Mouse (Mus musculus) adrenal gland, postnatal 14 days (tissue): Measurements from ENCODE around the gene 4930595D18Rik. TPM values are rescaled to one million over a fixed set of nuclear protein-coding genes. Genes with fewer than 3 reads are reported as not detected.

Source experiments
- DNase-seq: peaks from one replicate; pipeline ENCODE4 v3.0.0; 2021; ENCODE audit warnings: mixed read lengths
- long read RNA-seq, 2 experiments: library from polyadenylated mRNA; stranded (forward); transcript quantifications; one replicate each; pipeline ENCODE4 v2.0.0; 2021
- total RNA-seq: library from RNA; stranded (reverse); gene quantifications from 2 replicates; pipeline ENCODE4 v1.2.3, GENCODE M21; 2021

Gene 4930595D18Rik
- not detected in 2 replicates for total RNA-seq
- long read RNA-seq, experiment 1: 0 reads
- long read RNA-seq, experiment 2: 0 reads

- DNase-seq: no peak
Observed at GRCm38 (mm10) chr12:111184476-111184875, at the start of gene 4930595D18Rik. Gene 4930595D18Rik, minus strand, starts transcription at chr12:111184491.

DNA sequence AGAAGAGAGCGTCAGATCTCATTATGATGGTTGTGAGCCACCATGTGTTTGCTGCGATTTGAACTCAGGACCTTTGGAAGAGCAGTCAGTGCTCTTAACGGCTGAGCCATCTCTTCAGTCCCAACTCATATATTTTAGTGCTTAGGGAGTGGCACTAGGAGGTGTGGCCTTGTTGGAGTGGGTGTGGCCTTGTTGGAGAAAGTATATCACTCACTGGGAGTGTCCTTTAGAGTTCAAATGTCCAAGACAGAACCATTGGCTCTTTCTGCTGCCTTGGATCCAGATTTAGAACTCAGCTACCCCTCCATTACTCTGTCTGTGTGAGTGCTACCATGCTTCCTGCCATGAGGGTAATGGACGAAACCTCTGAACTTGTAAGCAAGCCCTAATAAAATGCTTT, 49.5 kb upstream of the 4930595D18Rik start:
- DNase-seq: no peak

DNA sequence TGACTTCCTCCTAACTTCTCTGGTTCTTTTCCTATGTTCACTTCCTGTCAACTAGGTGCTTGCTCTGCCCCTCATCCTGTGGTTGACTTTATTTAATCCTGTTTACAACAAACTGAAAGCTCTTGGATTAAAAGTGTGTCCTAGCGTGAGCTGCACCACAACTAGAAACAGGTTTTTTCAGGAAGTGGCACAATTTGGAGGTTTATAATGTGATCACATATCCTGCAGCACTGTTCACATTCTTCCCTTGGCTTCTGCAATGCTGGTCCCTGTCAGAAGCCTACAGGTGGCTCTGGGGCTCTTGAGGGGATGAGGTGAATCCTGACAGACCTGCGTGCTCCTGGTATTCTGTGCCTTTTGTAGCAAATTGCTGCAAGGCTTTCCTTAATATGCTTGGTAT, 46.5 kb upstream of the 4930595D18Rik start:
- DNase-seq: no peak

DNA sequence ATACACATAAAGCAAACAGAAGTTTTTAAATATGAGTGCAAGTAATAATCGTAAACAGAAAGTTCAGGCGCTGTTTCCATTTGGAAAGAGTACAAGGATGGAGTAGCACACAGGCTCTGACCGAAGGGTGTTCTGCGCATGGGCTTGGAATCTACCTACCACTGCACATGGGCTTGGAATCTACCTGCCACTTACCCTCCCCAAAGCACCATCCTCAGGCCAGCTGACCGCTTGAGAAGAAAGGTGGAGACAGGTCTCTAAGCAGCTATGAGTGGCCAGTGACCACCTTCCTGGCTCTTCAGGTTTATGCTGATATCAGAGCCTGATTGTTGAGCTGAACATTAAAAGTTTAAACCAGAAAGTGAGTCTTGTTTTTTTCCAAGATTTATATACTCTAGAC, 44.2 kb upstream of the 4930595D18Rik start:
- DNase-seq: no peak

DNA sequence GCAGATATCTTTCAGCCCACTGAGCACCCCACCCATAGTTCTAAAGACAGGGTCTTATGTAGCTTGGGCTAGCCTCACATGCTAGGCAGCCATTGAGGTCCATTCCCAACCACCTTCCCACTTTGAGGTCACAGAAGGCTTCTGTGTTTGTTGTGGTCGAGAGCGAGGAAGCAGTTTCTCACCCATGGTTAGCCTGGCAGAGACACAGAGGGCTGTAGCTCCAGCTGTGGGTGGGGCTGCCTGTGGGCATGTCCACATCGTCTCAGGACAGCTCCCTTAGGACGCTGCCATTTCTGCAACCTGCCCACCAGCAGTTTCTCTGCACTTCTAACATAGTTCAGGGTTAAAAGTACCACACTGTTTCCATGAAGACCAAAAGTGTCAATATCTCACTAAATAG, 43.1 kb upstream of the 4930595D18Rik start:
- DNase-seq: no peak

- no peak for DNase-seq
Observed at GRCm38 (mm10) chr12:111225197-111225780, 41.0 kb upstream of the 4930595D18Rik start.

DNA sequence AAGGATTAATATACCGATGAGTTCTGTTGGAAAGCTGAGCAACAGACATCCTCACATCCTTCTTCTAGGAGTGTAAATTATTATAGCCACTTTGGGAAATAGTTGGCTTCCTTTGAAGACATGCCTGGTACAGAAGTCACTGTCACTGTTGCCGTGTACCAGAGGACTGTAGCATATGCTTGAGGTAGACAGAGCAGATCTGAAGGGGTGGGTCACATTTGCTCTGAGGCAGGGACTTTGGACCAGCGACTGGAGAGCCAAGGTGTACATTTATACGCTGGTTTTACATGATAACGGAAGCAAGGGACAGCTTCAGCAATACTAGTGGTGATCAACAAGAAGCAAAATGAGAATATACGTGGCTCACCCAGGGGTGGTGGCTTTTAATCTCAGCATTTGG, 34.6 kb upstream of the 4930595D18Rik start:
- DNase-seq: no peak

GRCm38 (mm10) chr12:111211729-111212128, 27.4 kb upstream of the 4930595D18Rik start:
- no peak for DNase-seq

DNA sequence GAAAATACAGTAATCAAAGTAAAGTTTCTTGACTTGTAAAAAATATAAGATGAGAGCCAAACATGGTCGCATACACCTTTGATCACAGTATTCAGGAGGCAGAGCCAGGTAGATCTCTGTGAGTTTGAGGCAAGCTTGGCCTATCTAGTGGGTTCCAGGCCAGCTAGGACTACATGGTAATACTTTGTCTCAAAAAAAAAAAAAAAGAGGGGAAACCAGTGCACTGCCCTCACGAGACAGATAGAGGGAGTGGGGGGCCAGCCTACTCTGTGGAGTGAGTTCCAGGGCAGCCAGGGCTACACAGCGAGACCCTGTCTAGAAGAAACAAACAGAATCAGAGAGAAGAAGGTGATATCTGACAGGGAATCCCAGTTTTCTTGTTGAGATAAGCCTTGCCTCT, 23.4 kb upstream of the 4930595D18Rik start:
- DNase-seq: no peak

GRCm38 (mm10) chr12:111203945-111204344, 19.7 kb upstream of the 4930595D18Rik start:
- DNase-seq: no peak

- no peak for DNase-seq
Observed at GRCm38 (mm10) chr12:111203076-111203475, 18.8 kb upstream of the 4930595D18Rik start.

GRCm38 (mm10) chr12:111196548-111196947, 12.3 kb upstream of the 4930595D18Rik start:
- DNase-seq: no peak

- DNase-seq: no peak
Observed at GRCm38 (mm10) chr12:111193331-111193730, 9.0 kb upstream of the 4930595D18Rik start.

- no peak for DNase-seq
Observed at GRCm38 (mm10) chr12:111192777-111193176, 8.5 kb upstream of the 4930595D18Rik start.

GRCm38 (mm10) chr12:111190891-111191290, 6.6 kb upstream of the 4930595D18Rik start:
- DNase-seq: no peak

DNA sequence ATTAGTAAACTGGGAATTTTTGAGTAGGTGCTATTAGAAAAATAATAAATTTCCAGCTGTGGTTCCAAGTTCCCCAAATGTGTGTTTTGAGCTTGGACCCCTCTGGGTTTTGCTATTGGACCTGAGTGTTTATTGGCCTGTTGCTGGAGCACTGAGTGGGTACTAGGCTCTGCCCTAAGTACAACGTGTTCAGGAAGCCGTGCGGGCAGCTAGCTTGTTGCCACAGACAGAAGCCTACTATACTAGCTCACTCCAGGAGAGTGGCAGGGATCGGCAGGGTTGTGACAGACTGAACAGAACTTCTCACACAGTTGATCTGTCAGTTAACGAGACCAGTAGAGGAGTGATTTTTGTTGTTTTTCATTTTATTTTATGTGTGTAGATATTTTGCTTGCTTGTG, 6.1 kb upstream of the 4930595D18Rik start:
- DNase-seq: no peak

DNA sequence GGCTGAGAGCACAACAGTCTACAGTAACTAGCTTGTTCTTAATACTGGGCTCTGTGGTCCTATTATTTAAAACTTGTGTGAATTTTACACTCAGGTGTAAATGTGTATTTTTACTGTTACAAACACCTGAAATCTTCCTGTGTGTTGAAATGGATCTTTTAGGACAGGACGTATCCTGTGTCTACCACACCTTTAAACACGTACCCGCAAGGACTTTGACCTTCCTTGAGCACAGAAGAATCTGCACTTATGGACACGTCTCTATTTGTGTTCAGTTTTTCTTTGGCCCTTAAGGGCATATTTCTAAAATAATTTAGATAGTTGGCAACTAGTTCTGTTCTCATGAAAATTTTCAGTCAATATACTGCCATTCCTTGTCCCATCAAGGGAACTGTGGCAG, 4.0 kb upstream of the 4930595D18Rik start:
- no peak for DNase-seq

- DNase-seq: no peak
Observed at GRCm38 (mm10) chr12:111186986-111187385, 2.7 kb upstream of the 4930595D18Rik start.

GRCm38 (mm10) chr12:111182378-111182777, 1.9 kb downstream of the 4930595D18Rik start:
- no peak for DNase-seq

- DNase-seq: no peak
Observed at GRCm38 (mm10) chr12:111181848-111182247, 2.4 kb downstream of the 4930595D18Rik start.

DNA sequence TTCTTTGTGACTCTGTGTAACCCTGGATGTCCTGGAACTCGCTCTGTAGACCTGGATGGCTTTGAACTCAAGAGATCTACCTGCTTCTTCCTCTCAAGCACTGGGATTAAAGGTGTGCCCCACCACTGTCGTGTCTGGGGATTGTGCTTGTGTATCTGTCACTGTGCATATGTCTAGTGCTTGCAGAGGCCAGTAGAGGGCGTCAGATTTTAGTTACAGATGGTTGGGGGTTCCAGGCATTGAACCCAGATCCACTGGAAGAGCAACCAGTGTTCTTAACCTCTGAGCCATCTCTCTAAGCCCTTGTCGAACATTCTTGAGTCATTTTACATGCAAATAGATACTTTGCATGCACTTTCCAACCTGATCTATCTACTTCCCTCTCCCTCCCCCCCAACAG, 5.5 kb downstream of the 4930595D18Rik start:
- no peak for DNase-seq

- peak; percentile 60 for DNase-seq
Observed at GRCm38 (mm10) chr12:111168891-111169290, 15.4 kb downstream of the 4930595D18Rik start.

DNA sequence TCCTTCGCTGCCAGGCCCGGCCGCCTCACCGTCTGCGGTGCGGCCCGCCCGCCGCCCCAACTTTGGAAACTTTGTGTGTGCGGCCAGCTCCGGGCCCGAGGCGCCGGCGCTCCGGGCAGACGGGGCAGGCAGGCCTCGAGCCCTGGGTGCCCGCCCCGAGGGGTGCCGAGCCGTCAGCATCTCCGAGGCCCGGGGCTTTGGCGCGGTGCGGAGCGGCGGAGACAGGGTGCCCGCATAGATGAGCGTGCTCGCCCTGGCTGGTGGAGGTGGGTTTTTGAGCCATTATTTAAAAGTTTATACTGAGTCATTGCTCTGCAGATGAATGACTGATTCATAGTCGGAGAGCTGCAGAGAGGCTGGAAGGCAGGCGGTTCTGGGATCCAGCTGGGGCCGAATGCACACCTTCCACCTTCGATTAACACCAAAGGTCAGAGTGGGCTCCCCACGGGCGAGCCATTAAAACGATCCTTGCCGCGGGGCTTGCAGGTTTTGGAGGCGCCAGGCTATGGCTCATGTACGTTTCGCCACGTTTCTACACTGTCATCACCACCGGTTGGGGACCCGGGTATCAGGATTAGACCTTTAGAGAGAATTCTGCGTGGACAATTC, 17.5 kb downstream of the 4930595D18Rik start:
- DNase-seq: peak; percentile 58
